Mouse (Mus musculus) heart, postnatal 0 days (tissue): ENCODE data around the gene Syt9.

Experiments used
- CTCF ChIP-seq: IDR thresholded peaks from 2 replicates; pipeline ENCODE4 v1.5.1; 2016; ENCODE audit warnings: antibody characterized with exemption, control low read depth, low read depth
- EP300 ChIP-seq: IDR thresholded peaks from 2 replicates; pipeline ENCODE4 v1.6.1; 2016; ENCODE audit warnings: antibody characterized with exemption, low read depth

DNA sequence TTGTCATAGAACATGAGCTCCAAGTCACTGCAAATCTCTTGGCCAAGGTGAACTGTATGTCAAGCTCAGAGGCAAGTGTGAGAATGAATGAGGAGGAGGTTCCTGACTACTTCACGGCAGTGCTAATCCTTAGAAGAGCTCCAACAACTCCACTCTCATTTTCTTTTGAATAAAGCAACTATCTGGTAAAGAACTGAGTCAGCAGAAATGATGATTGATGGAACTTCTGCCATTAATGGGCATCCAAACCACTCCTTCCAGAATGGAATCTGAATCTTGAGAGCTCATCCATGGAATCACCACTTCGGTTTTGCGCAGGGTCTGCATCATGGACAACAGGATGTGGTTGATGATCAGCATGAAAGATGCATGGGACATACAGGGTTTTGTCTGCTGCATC, 8.4 kb upstream of the Syt9 start:
- no peak for TF ChIP-seq CTCF
- no peak for TF ChIP-seq EP300
